Mouse (Mus musculus): ENCODE data around the gene Gm20388.

- TF ChIP-seq POLR2A (IDR thresholded peaks at IDR 0.05; ENCODE audit: insufficient read depth, low read length) (no peak), CTCF (IDR thresholded peaks at IDR 0.05; ENCODE audit: low read depth, low read length) (peak; percentile 98)
Observed at GRCm38 (mm10) chr8:122273152-122273551, 2362.5 kb downstream of the Gm20388 start.

All from ES-Bruce4 (cell line).